Comparison of ENCODE assay signal across 9 mouse cellular contexts in genomic region chr7:102337898-102338297, GRCm38 (mm10).
A peak's percentile ranks its signal among the peaks of the same experiment; 100 is the strongest.
DNase-seq lines count a peak whose midpoint lies in the region; ATAC-seq lines count a peak whose summit lies in the region.
"Had no signal": no experiment of that assay in that cellular context is flagged by ENCODE, and none has a peak within 500 bp of the region (broad histone marks: within the 10 kb centered on the region; RNA-seq: fewer than 3 reads in every experiment).

No protein-coding gene starts in this region.

- no peak for ATAC-seq in kidney, embryonic 16.5 days (ENCODE audit: low FRiP score, low TSS enrichment)
- ATAC-seq in common myeloid progenitor, adult 5-6 weeks (replicated peaks; ENCODE audit: low read depth, poor library complexity, severe bottlenecking) = peak; percentile 85
- no peak for ATAC-seq in forebrain, embryonic 13.5 days
- ATAC-seq in hindbrain, embryonic 12.5 days (ENCODE audit: low FRiP score) = no peak

- DNase-seq in kidney, adult 11 months = peak; percentile 74
- peak; percentile 16 for DNase-seq in liver
- DNase-seq in skeletal muscle tissue, adult 2 months (ENCODE audit: low read depth, low spot score) = peak; percentile 60
- DNase-seq in forebrain, embryonic 10.5 days (ENCODE audit: extremely low spot score, low spot score) = no peak

- no peaks in the 10 kb centered on the region for H3K4me1 ChIP-seq in kidney, embryonic 16.5 days (ENCODE audit: insufficient read depth, low read length)
- no peaks in the 10 kb centered on the region for H3K4me1 ChIP-seq in forebrain, embryonic 13.5 days
- no peaks in the 10 kb centered on the region for H3K4me1 ChIP-seq in hindbrain, embryonic 12.5 days
- no peaks in the 10 kb centered on the region for H3K4me1 ChIP-seq in forebrain, embryonic 10.5 days
- H3K4me1 ChIP-seq: hindbrain, embryonic 15.5 days had no signal

- no peak overlapping the region for H3K27ac ChIP-seq in kidney, embryonic 16.5 days (ENCODE audit: low read length)
- H3K27ac ChIP-seq in forebrain, embryonic 13.5 days = no peak overlapping the region
- H3K27ac ChIP-seq in hindbrain, embryonic 12.5 days = no peak overlapping the region
- H3K27ac ChIP-seq in forebrain, embryonic 10.5 days = no peak overlapping the region
- H3K27ac ChIP-seq: hindbrain, embryonic 15.5 days had no signal

- no peaks in the 10 kb centered on the region for H3K36me3 ChIP-seq in kidney, embryonic 16.5 days (ENCODE audit: insufficient read depth, low read length)
- H3K36me3 ChIP-seq in forebrain, embryonic 13.5 days (ENCODE audit: poor library complexity, severe bottlenecking) = no peaks in the 10 kb centered on the region
- no peaks in the 10 kb centered on the region for H3K36me3 ChIP-seq in hindbrain, embryonic 12.5 days
- no peaks in the 10 kb centered on the region for H3K36me3 ChIP-seq in forebrain, embryonic 10.5 days (replicated peaks)
- H3K36me3 ChIP-seq: hindbrain, embryonic 15.5 days had no signal

- no peak overlapping the region for H3K4me3 ChIP-seq in kidney, embryonic 16.5 days (ENCODE audit: low read length)
- H3K4me3 ChIP-seq in forebrain, embryonic 13.5 days = no peak overlapping the region
- no peak overlapping the region for H3K4me3 ChIP-seq in hindbrain, embryonic 12.5 days
- no peak overlapping the region for H3K4me3 ChIP-seq in forebrain, embryonic 10.5 days
- H3K4me3 ChIP-seq: hindbrain, embryonic 15.5 days had no signal

- H3K4me2 ChIP-seq in kidney, embryonic 16.5 days (replicated peaks; ENCODE audit: low read depth, low read length) = no peak overlapping the region
- no peak overlapping the region for H3K4me2 ChIP-seq in forebrain, embryonic 13.5 days
- no peak overlapping the region for H3K4me2 ChIP-seq in hindbrain, embryonic 12.5 days (replicated peaks)
- H3K4me2 ChIP-seq: hindbrain, embryonic 15.5 days had no signal

- no peak overlapping the region for H3K9ac ChIP-seq in kidney, embryonic 16.5 days (replicated peaks; ENCODE audit: low read length)
- no peak overlapping the region for H3K9ac ChIP-seq in forebrain, embryonic 13.5 days
- H3K9ac ChIP-seq in hindbrain, embryonic 12.5 days = no peak overlapping the region
- H3K9ac ChIP-seq: hindbrain, embryonic 15.5 days had no signal

- no peaks in the 10 kb centered on the region for H3K27me3 ChIP-seq in kidney, embryonic 16.5 days (ENCODE audit: insufficient read depth, low read length)
- no peaks in the 10 kb centered on the region for H3K27me3 ChIP-seq in forebrain, embryonic 13.5 days
- H3K27me3 ChIP-seq in hindbrain, embryonic 12.5 days = no peaks in the 10 kb centered on the region
- H3K27me3 ChIP-seq in forebrain, embryonic 10.5 days (ENCODE audit: poor library complexity, severe bottlenecking) = no peaks in the 10 kb centered on the region
- H3K27me3 ChIP-seq: hindbrain, embryonic 15.5 days had no signal

- 18% methylated on average over 3 of the region's 3 CpGs for WGBS in kidney, embryonic 16.5 days
- WGBS in forebrain, embryonic 13.5 days = 78% methylated on average over 3 of the region's 3 CpGs
- 70% methylated on average over 3 of the region's 3 CpGs for WGBS in hindbrain, embryonic 12.5 days
- 85% methylated on average over 3 of the region's 3 CpGs for WGBS in forebrain, embryonic 10.5 days

- no peaks in the 10 kb centered on the region for H3K9me3 ChIP-seq in kidney, embryonic 16.5 days (ENCODE audit: low read length)
- no peaks in the 10 kb centered on the region for H3K9me3 ChIP-seq in forebrain, embryonic 13.5 days (replicated peaks)
- no peaks in the 10 kb centered on the region for H3K9me3 ChIP-seq in hindbrain, embryonic 12.5 days (replicated peaks)
- H3K9me3 ChIP-seq in forebrain, embryonic 10.5 days = no peaks in the 10 kb centered on the region
- H3K9me3 ChIP-seq: hindbrain, embryonic 15.5 days had no signal
